Comparison of ENCODE assay signal across 12 mouse cellular contexts in genomic region chr4:115830491-115830890, GRCm38 (mm10). TPM values are rescaled to one million over a fixed set of nuclear protein-coding genes. Genes with fewer than 3 reads are reported as not detected.
DNase-seq lines count a peak whose midpoint lies in the region; ATAC-seq and TF ChIP-seq lines count a peak whose summit lies in the region.
"Had no signal": no experiment of that assay in that cellular context is flagged by ENCODE, and none has a peak within 500 bp of the region (broad histone marks: within the 10 kb centered on the region; RNA-seq: fewer than 3 reads in every experiment).

No protein-coding gene starts in this region.

- H3K27ac ChIP-seq in kidney, embryonic 15.5 days: no peak overlapping the region
- 0 out of 2 replicates have a peak overlapping the region, but pooled peaks have one; percentile 8 for H3K27ac ChIP-seq in thymus, adult 2 months (ENCODE audit: control insufficient read depth, insufficient read depth, low read length)
- H3K27ac ChIP-seq in liver, embryonic 11.5 days (ENCODE audit: low read depth, low read length): no peak overlapping the region
- H3K27ac ChIP-seq: forebrain, embryonic 12.5 days; limb, embryonic 10.5 days had no signal

- peaks cover 22% of the 10 kb centered on the region for H3K4me1 ChIP-seq in kidney, embryonic 15.5 days
- H3K4me1 ChIP-seq in thymus, adult 2 months (replicated peaks; ENCODE audit: control insufficient read depth, insufficient read depth, low read length): peaks cover 32% of the 10 kb centered on the region
- peaks cover 24% of the 10 kb centered on the region for H3K4me1 ChIP-seq in liver, embryonic 11.5 days (replicated peaks; ENCODE audit: control insufficient read depth, insufficient read depth, low read length)

- H3K36me3 ChIP-seq in kidney, embryonic 15.5 days: peaks cover 45% of the 10 kb centered on the region
- H3K36me3 ChIP-seq in thymus, adult 2 months (ENCODE audit: control insufficient read depth, insufficient read depth, low read length): no peaks in the 10 kb centered on the region; the same call in 1 of the 2 replicates
- H3K36me3 ChIP-seq in liver, embryonic 11.5 days (ENCODE audit: control insufficient read depth, insufficient read depth, low read length): peaks cover 20% of the 10 kb centered on the region; the same call in 1 of the 2 replicates
- H3K36me3 ChIP-seq: forebrain, embryonic 12.5 days had no signal

- peak; percentile 31 for DNase-seq in kidney, adult 9 months
- DNase-seq in thymus, adult 2 months: no peak
- DNase-seq in thymus, postnatal 4 days: no peak
- DNase-seq in liver, embryonic 11.5 days (ENCODE audit: low spot score): no peak
- no peak for DNase-seq in cerebellum, adult 8-10 months
- no peak for DNase-seq in B cell, adult 2 months
- DNase-seq: adrenal gland, postnatal 10 days had no signal

- TF ChIP-seq POLR2A in thymus, adult 2 months (IDR thresholded peaks at IDR 0.05; ENCODE audit: control insufficient read depth, extremely low read depth, insufficient read depth, low read length, poor library complexity): no peak

- H3K4me2 ChIP-seq in kidney, embryonic 15.5 days: no peak overlapping the region
- peak overlapping the region; percentile 76 for H3K4me2 ChIP-seq in liver, embryonic 11.5 days
- H3K4me2 ChIP-seq: forebrain, embryonic 12.5 days had no signal

- no peak for ATAC-seq in kidney, embryonic 15.5 days (replicated peaks; ENCODE audit: low FRiP score)
- no peak for ATAC-seq in liver, embryonic 11.5 days (replicated peaks; ENCODE audit: low FRiP score)
- ATAC-seq: inflammation-experienced regulatory T-cells, adult 6 months had no signal

- no peaks in the 10 kb centered on the region for H3K27me3 ChIP-seq in kidney, embryonic 15.5 days
- H3K27me3 ChIP-seq in thymus, adult 2 months (ENCODE audit: control insufficient read depth, insufficient read depth, low read length): no peaks in the 10 kb centered on the region
- no peaks in the 10 kb centered on the region for H3K27me3 ChIP-seq in liver, embryonic 11.5 days (replicated peaks; ENCODE audit: control insufficient read depth, insufficient read depth, low read length)

- no peak overlapping the region for H3K9ac ChIP-seq in kidney, embryonic 15.5 days
- no peak overlapping the region for H3K9ac ChIP-seq in liver, embryonic 11.5 days (ENCODE audit: low read depth, low read length)
- H3K9ac ChIP-seq: forebrain, embryonic 12.5 days had no signal

- TF ChIP-seq CTCF in thymus, adult 2 months (IDR thresholded peaks at IDR 0.05; ENCODE audit: borderline replicate concordance, control insufficient read depth, extremely low read depth, insufficient read depth, low read length, poor library complexity): no peak

- H3K4me3 ChIP-seq in kidney, embryonic 15.5 days (replicated peaks): no peak overlapping the region
- H3K4me3 ChIP-seq in thymus, adult 2 months (ENCODE audit: control insufficient read depth, insufficient read depth, low read length): no peak overlapping the region
- no peak overlapping the region for H3K4me3 ChIP-seq in liver, embryonic 11.5 days (ENCODE audit: low read depth, low read length)
- H3K4me3 ChIP-seq: forebrain, embryonic 12.5 days; limb, embryonic 10.5 days had no signal

- no peaks in the 10 kb centered on the region for H3K9me3 ChIP-seq in kidney, embryonic 15.5 days (replicated peaks)
- no peaks in the 10 kb centered on the region for H3K9me3 ChIP-seq in liver, embryonic 11.5 days (ENCODE audit: control insufficient read depth, low read length)
- H3K9me3 ChIP-seq: forebrain, embryonic 12.5 days; limb, embryonic 10.5 days had no signal

- WGBS in kidney, embryonic 15.5 days: 79% methylated on average over 5 of the region's 5 CpGs
- WGBS in thymus, adult 2 months: 31% methylated on average over 5 of the region's 5 CpGs
- WGBS in liver, embryonic 11.5 days: 50% methylated on average over 5 of the region's 5 CpGs

RNA-seq across cellular contexts. Expression of gene Mob3c, which starts 2.6 kb away (rescaled TPM):
- 12.4 and 14.6 TPM in 2 replicates for polyA plus RNA-seq in kidney, embryonic 15.5 days (2015; fragmentation: Nextera tagmentation; extraction: Ambion mirVana)
- polyA plus RNA-seq in thymus, adult 2 months (2012; rRNA removed): 36.4 and 36.8 TPM in 2 replicates
- 9.7 and 9.8 TPM in 2 replicates for polyA plus RNA-seq in liver, embryonic 11.5 days (2014; fragmentation: Nextera tagmentation; extraction: Ambion mirVana)

RNA-seq across cellular contexts. Expression of gene Mknk1, which starts 8.5 kb away (rescaled TPM):
- 23.4 and 25.6 TPM in 2 replicates for polyA plus RNA-seq in kidney, embryonic 15.5 days (2015; fragmentation: Nextera tagmentation; extraction: Ambion mirVana)
- polyA plus RNA-seq in thymus, adult 2 months (2012; rRNA removed): 101 and 136 TPM in 2 replicates
- 43.8 and 46.9 TPM in 2 replicates for polyA plus RNA-seq in liver, embryonic 11.5 days (2014; fragmentation: Nextera tagmentation; extraction: Ambion mirVana)

RNA-seq across cellular contexts. Expression of gene Atpaf1, which starts 45.9 kb away (rescaled TPM):
- 55.2 and 60.7 TPM in 2 replicates for polyA plus RNA-seq in kidney, embryonic 15.5 days (2015; fragmentation: Nextera tagmentation; extraction: Ambion mirVana)
- polyA plus RNA-seq in thymus, adult 2 months (2012; rRNA removed): 30.2 and 37.5 TPM in 2 replicates
- polyA plus RNA-seq in liver, embryonic 11.5 days (2014; fragmentation: Nextera tagmentation; extraction: Ambion mirVana): 42.1 and 48.7 TPM in 2 replicates

RNA-seq across cellular contexts. Expression of gene Tex38, which starts 49.7 kb away (rescaled TPM):
- 0.28 and 0.60 TPM in 2 replicates for polyA plus RNA-seq in kidney, embryonic 15.5 days (2015; fragmentation: Nextera tagmentation; extraction: Ambion mirVana)
- polyA plus RNA-seq in thymus, adult 2 months (2012; rRNA removed): 0.71 and 0.87 TPM in 2 replicates
- 0.22 TPM in 1 of 2 replicates, not detected in the other for polyA plus RNA-seq in liver, embryonic 11.5 days (2014; fragmentation: Nextera tagmentation; extraction: Ambion mirVana)
- polyA plus RNA-seq: embryonic facial prominence, embryonic 14.5 days had no signal

RNA-seq across cellular contexts. Expression of gene Kncn, which starts 53.7 kb away (rescaled TPM):
- polyA plus RNA-seq in kidney, embryonic 15.5 days (2015; fragmentation: Nextera tagmentation; extraction: Ambion mirVana): 0.08 TPM in 1 of 2 replicates, not detected in the other
- polyA plus RNA-seq in thymus, adult 2 months (2012; rRNA removed): 0.09 and 0.15 TPM in 2 replicates
- not detected in 2 replicates for polyA plus RNA-seq in liver, embryonic 11.5 days (2014; fragmentation: Nextera tagmentation; extraction: Ambion mirVana)
- polyA plus RNA-seq: forebrain, embryonic 12.5 days; inflammation-experienced regulatory T-cells, adult 6 months; limb, embryonic 10.5 days had no signal
